Mouse (Mus musculus) splenic B cell, adult 2 months (primary cell): ENCODE measurements around the gene Pde3b.
A peak's percentile ranks its signal among the peaks of the same experiment; 100 is the strongest.

Source experiments
- DNase-seq: peaks from one replicate; pipeline ENCODE4 v3.0.0-alpha.2; 2011; ENCODE audit warnings: low read depth, low spot score
- H3K27me3 ChIP-seq: 2 replicates; pipeline ENCODE4 v1.6.1; 2012; ENCODE audit warnings: mild to moderate bottlenecking, low read length, moderate library complexity, mixed read lengths; ENCODE audit not compliant: control insufficient read depth, poor library complexity, insufficient read depth, severe bottlenecking
- H3K36me3 ChIP-seq: 2 replicates; pipeline ENCODE4 v1.6.1; 2012; ENCODE audit warnings: mild to moderate bottlenecking, low read length, moderate library complexity, mixed read lengths; ENCODE audit not compliant: control insufficient read depth, poor library complexity, insufficient read depth, severe bottlenecking

Pde3b gene

GRCm38 (mm10) chr7:114456904-114457303, 41.8 kb downstream of the Pde3b start:
- Histone ChIP-seq H3K36me3 (no peaks in the 10 kb centered on the region), H3K27me3 (no peaks in the 10 kb centered on the region)
- no peak for DNase-seq

GRCm38 (mm10) chr7:114459909-114460308, 44.8 kb downstream of the Pde3b start:
- no peak for DNase-seq
- Histone ChIP-seq H3K36me3 (no peaks in the 10 kb centered on the region), H3K27me3 (no peaks in the 10 kb centered on the region)

DNA sequence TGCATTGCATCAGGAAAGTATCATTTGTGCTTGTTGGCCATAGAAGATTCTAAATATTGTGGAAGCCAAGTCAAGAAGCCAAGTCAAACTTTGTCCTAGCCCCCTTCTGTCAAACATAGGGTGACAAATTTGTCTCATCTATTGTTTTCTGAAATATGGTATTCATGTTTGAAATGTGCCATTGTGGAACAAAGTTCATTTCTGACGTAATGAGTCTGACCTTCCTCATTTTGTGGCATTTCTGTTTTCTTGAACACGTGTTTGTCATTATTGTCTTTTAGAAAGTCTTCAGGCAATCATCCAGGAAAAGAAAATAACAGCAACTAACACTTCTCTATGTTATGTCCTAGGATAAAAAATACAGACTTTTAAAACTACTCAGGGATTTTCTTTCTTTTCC, 46.6 kb downstream of the Pde3b start:
- no peaks in the 10 kb centered on the region for H3K36me3 ChIP-seq
- DNase-seq, result peak; percentile 35
- no peaks in the 10 kb centered on the region for H3K27me3 ChIP-seq

DNA sequence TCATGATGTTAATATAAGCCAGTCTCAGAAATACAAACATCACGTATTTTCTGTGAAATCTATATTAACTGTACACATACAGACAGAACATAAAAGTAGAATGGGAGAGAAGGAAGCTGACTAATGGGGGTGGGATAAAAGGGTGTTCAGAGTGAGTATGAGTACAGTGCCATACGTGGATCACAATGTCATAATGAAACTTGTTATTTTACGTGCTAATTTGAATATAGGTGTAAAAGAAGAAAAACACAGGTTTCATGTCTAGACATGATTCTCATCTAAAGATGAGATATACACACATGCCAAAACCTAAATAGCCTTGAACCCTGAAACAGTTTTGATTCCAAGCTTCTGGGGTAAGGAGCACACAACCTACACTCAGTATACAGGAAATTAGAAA, 51.3 kb downstream of the Pde3b start:
- Histone ChIP-seq H3K36me3 (no peaks in the 10 kb centered on the region), H3K27me3 (no peaks in the 10 kb centered on the region)
- no peak for DNase-seq

- Histone ChIP-seq H3K36me3 (no peaks in the 10 kb centered on the region), H3K27me3 (no peaks in the 10 kb centered on the region)
- no peak for DNase-seq
Observed at GRCm38 (mm10) chr7:114472471-114472870, 57.4 kb downstream of the Pde3b start.

DNA sequence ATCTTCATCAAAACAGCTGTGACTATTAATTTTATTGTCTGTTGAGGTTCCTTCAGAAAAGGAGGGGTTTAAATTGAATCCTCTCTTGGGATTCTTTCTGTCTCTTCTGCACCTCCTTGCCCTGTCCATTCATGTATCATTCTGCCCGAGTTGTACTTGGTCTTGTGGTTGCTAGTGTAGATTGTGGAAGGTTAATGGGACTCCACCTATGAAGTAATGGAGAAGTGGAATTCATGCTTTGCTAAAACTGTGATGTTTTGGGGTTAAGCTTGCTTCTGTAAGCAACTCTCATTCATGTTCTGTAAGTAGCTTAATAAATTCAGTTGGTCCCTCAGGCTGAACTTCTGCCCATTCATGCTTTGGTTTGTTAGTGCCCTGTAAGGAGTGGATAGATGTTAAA, 59.8 kb downstream of the Pde3b start:
- H3K36me3 ChIP-seq, result no peaks in the 10 kb centered on the region
- peak; percentile 43 for DNase-seq
- H3K27me3 ChIP-seq, result no peaks in the 10 kb centered on the region

GRCm38 (mm10) chr7:114477884-114478283, 62.8 kb downstream of the Pde3b start:
- Histone ChIP-seq H3K36me3 (no peaks in the 10 kb centered on the region), H3K27me3 (no peaks in the 10 kb centered on the region)
- no peak for DNase-seq

GRCm38 (mm10) chr7:114478901-114479300, 63.8 kb downstream of the Pde3b start:
- DNase-seq, result peak; percentile 10
- no peaks in the 10 kb centered on the region for H3K27me3 ChIP-seq

GRCm38 (mm10) chr7:114479779-114480178, 64.7 kb downstream of the Pde3b start:
- H3K27me3 ChIP-seq, result no peaks in the 10 kb centered on the region
- DNase-seq, result peak; percentile 84

More at GRCm38 (mm10) chr7:114478901-114479300, 63.8 kb downstream of the Pde3b start:
- no peaks in the 10 kb centered on the region for H3K36me3 ChIP-seq

GRCm38 (mm10) chr7:114480196-114480989, 65.3 kb downstream of the Pde3b start:
- Histone ChIP-seq H3K36me3 (no peaks in the 10 kb centered on the region), H3K27me3 (no peaks in the 10 kb centered on the region)
- DNase-seq, result peak; percentile 29

More at GRCm38 (mm10) chr7:114479779-114480178, 64.7 kb downstream of the Pde3b start:
- H3K36me3 ChIP-seq, result no peaks in the 10 kb centered on the region

GRCm38 (mm10) chr7:114481008-114481407, 65.9 kb downstream of the Pde3b start:
- H3K36me3 ChIP-seq, result no peaks in the 10 kb centered on the region
- DNase-seq, result no peak
- no peaks in the 10 kb centered on the region for H3K27me3 ChIP-seq

- H3K36me3 ChIP-seq, result no peaks in the 10 kb centered on the region
- DNase-seq, result no peak
- no peaks in the 10 kb centered on the region for H3K27me3 ChIP-seq
Observed at GRCm38 (mm10) chr7:114481429-114481931, 66.4 kb downstream of the Pde3b start.

- no peak for DNase-seq
- H3K27me3 ChIP-seq, result no peaks in the 10 kb centered on the region
- no peaks in the 10 kb centered on the region; the same call in 1 of the 2 replicates for H3K36me3 ChIP-seq
Observed at GRCm38 (mm10) chr7:114492540-114492939, 77.5 kb downstream of the Pde3b start.

DNA sequence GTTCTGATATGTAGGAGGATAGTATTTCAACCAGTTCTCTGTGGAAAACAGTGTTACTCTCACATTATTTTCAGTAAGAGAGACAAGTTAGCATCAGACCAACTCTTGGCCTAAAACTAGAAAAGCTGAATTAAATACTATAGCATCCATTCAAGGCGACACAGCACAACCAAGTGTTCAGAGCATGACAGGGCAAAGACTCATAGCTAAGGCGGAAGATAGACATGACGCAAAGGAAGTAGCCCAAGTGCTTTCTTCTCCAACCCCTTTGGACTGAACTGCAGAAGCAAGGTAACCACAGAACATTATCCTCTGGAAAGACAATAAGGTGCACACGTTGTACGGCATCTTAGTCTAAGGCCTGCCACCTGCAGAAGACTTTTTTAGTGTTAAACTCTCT, 79.0 kb downstream of the Pde3b start:
- no peaks in the 10 kb centered on the region for H3K27me3 ChIP-seq
- peak; percentile 29 for DNase-seq
- no peaks in the 10 kb centered on the region for H3K36me3 ChIP-seq

DNA sequence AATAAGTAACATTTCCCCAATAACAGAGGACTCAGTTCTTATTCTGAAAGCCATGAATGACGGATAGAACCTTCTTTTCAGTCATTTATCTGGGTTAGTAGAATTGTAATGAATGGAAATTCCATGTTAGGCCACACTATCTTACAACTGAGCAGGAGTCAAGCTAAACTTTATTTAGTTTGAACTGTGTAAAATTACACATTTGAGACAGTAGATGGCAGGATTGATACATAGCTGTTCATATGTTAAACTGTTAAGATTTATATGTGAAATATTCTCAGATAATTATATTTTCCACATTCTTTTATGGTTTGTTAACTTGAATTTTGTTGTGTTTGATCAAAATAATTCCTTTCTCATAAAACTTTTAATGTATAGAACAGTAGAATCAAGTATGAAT, 84.2 kb downstream of the Pde3b start:
- DNase-seq, result peak; percentile 64
- H3K36me3 ChIP-seq, result no peaks in the 10 kb centered on the region
- no peaks in the 10 kb centered on the region for H3K27me3 ChIP-seq
